Mouse (Mus musculus): Measurements from ENCODE around the gene Spz1.
"Not testable (repeated sequence)": the region's sequence is repeated elsewhere in the genome, so short reads cannot be mapped to it uniquely, and the experiment has no call there.

The Spz1 gene

GRCm38 (mm10) chr13:92576072-92576471 lies at the start of gene Spz1:
Gene Spz1 (minus strand): TSS chr13:92576172.
- no peak for DNase-seq (ENCODE audit: low spot score)

DNA sequence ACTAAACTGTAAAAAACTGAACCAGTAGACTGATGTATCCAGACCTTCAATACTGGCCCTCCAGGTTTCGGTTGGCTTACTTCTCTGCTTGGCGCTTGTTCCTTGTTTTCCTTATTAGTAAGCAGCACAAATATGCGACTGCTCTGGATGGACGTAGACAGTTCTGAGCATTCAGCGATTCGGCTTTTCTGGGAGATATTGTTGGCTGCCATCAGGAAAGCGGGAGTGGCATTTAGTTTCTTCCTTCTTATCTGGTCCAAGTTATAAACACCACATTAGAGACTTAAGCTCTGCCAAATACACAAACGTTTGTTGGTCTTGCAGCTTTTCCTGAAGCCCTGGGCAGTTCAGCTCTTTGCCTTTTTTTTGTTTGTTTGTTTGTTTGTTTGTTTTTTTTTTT lies 40.5 kb upstream of the Spz1 start:
- DNase-seq (ENCODE audit: low spot score) = peak; percentile 2

DNA sequence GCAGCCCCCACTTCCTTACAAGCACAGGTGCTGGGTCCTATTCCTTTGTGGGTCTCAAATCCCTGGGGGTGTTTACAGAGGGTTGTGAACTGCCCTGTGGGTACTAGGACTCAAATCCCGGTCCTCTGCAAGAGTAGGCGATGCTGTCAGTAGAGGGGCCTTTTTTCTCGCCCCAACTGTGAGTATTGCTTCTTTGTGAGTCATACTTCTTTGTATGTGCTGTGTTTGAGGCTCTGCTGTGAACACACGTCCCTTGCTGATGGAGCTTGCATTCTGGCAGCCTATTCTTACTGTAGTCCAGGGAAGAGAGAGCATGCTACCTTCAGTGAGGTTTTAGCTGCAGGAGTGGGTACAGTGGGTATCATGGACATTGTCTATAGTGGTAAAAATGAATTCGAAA lies 39.2 kb upstream of the Spz1 start:
- DNase-seq (ENCODE audit: low spot score) = peak; percentile 4

DNA sequence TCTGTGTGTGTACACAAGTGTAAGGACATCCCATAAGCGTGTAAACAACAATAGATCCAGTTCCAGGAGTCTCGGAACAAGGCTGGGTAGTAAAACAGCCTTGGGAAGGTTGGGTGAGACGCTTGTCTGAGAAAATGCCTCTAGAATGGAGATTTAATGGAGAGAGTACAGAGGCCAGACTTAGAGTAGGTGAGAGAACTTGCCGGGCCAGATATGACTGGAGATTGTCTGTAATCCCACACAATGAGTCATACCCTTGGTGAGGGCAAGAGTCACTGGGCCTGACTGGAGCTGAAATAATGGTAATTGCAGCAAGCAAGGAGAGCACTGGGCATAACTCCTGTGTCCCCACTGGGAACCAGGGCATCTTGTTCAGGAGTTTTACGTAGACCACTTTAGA lies 37.1 kb upstream of the Spz1 start:
- DNase-seq (ENCODE audit: low spot score) = peak; percentile 4

DNA sequence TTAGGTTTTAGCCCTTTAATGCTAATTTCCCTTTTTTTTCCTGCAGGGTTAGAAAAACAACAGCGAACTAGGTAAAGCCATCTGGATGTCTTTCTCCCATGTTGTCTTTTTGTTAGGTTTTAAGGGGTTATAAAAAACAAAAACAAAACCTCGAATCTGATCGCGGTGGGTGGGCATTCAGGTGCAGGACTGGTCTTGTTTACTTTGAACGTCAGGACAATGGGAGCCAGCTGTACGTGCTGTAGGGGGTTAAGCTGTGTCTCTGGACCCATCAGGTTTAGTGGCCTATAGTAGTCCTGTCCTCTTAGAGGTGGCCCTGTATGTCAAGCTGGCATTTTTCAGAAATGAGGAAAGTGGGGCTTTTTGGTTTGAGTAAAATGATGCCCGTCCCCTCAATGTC lies 35.9 kb upstream of the Spz1 start:
- peak; percentile 3 for DNase-seq (ENCODE audit: low spot score)

DNA sequence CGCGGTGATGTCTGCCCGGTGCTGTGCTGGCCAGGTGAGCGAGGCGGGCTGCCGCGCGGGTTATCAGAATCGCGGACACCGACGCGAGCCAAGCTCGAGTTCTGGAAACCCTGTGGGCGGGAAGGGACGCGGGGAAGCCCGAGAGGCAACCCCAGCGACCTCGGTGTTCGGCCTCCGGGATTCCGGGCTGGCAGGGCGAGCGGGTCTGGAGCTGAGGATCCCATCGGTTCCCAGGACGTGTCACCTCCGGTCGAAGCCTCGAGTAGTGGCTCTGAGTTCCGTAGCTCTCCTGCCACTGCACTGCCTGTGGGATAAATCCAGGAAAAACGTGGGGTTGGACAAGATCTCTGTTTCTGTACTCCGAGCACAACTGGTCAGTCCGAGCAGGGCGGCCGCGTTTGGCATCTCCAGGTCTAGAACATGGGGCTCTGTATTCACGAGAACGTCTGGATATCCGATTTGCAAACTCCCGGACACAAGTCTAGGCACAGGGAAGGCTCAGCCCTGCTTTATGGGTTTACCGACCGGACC lies 35.3 kb upstream of the Spz1 start:
- DNase-seq (ENCODE audit: low spot score) = peak; percentile 45

GRCm38 (mm10) chr13:92610311-92611221 lies 34.6 kb upstream of the Spz1 start, which contains the start of gene Serinc5:
Gene Serinc5 (plus strand): TSS chr13:92611091.
- peak; percentile 97 for DNase-seq (ENCODE audit: low spot score)

GRCm38 (mm10) chr13:92609486-92610310 lies 33.7 kb upstream of the Spz1 start:
- no peak for DNase-seq (ENCODE audit: low spot score)

GRCm38 (mm10) chr13:92605306-92605705 lies 29.3 kb upstream of the Spz1 start:
- DNase-seq (ENCODE audit: low spot score) = not testable (repeated sequence)

- no peak for DNase-seq (ENCODE audit: low spot score)
These were observed 19.5 kb upstream of the Spz1 start for GRCm38 (mm10) chr13:92595424-92595823.

DNA sequence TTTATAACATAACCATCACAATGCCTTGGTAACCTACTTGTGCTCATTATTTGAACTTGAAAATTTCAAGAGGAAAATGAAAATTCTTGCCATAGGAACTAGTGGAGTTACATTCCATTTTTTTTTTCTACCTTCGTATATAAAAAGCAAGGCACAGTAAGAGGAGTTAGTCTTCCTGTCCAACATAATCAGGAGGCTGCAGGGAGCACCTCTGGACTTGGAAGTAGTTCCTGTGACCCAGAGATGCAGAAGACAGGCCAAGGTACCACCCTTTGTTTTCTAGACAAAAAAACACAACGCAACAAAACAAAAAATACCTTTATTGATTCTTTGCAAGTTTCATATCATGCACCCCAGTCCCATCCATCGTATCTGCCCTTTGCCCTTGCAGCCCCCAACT lies 18.9 kb upstream of the Spz1 start:
- DNase-seq (ENCODE audit: low spot score) = no peak

DNA sequence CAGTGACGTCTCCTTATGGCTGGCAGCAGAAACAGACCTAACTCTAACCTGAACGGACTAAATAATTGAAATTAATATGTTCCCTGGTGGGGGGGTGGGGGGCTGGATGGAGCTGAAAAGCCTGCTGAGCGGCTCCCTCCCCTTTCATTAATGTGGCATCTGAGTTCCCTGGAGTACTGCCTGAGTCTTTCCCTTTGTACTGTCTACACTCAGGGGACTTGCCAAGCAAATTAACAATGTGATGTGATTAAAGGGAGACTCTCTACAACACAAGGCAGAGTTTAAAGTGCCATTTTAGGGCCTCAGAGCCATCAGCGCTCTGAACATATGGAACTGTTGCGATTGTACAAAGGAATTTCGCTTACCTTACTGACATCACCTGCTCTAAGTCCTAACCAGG lies 18.5 kb upstream of the Spz1 start:
- DNase-seq (ENCODE audit: low spot score) = no peak

GRCm38 (mm10) chr13:92593731-92594396 lies 17.9 kb upstream of the Spz1 start:
- no peak for DNase-seq (ENCODE audit: low spot score)

DNA sequence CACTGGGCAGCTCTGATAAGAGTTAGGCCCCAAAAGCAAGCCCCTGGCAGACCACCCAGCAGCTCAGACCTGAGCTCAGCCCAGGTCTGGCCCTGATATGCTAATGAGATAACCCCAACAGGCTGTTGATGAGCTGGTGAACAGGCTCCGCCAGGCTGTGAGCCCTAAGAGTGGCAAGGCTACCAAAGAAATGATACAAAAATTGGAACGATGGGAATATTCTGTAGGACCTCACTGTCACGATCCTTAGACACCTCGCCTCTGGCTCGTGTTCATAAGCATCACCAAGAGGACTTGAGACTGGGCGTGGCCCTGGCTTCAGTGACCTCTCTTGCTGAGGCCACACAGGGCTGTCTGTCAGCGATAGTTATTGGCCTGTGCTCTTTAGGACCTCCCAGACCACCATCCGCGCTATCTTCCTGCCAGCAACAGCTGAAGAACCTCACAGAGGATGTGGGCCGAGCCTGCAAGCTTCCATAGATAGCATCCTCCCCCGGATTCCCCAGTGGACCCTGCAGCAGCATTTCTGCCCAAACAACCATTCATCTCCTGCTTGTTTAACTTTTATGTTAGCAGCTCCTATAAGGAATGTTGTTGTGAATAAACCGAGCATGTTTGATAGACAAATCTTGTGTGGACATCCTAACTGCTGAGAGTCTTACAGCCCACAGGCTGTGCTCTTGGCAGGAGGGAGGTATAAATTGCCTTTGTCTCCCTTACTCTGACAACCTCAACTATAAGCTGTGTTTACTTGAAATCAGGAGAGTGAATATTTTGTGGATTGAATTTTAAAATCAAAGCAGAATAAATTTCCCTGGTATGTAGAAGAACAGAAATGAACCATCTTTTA lies 17.0 kb upstream of the Spz1 start:
- DNase-seq (ENCODE audit: low spot score) = no peak

GRCm38 (mm10) chr13:92592268-92592785 lies 16.4 kb upstream of the Spz1 start:
- no peak for DNase-seq (ENCODE audit: low spot score)

DNA sequence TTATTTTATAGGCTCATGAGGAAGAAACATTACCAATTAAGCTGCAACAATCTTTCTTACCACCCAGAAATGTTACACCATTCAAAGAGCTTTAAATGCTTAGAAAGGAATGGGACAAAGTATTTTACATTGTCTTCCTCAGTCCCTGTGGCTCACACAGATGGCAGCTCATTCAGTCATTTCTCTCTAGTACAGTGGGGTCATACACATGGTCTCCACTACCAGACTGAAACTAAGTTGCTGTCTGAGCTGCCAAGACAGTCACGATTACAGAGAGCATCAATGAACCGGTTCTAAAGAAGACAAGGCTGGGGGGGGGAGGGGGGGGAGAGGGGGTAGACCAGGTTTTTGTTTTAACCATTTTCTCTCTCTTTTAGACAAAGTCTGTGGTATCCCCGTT lies 15.3 kb upstream of the Spz1 start:
- no peak for DNase-seq (ENCODE audit: low spot score)

- DNase-seq (ENCODE audit: low spot score) = no peak
These were observed 13.3 kb upstream of the Spz1 start for GRCm38 (mm10) chr13:92589255-92589654.

DNA sequence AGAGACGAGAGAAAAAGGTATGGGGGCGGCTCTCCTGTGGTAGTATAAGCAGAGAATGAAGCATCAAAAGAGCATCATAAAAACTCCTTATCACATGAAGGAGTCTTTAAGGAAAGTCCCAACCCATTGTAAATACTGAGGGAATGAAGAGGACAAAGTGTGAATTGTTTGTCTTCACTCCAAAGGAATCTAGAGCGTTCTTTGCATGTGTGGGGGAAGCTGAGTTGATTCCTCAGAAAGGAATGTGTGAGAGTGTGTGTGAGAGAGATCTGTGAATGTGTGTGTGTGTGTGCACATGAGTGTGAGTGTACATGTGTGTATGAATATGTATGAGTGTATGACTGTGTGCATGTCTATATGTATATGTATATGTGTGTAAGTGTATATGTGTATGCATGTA lies 12.7 kb upstream of the Spz1 start:
- DNase-seq (ENCODE audit: low spot score) = no peak

- DNase-seq (ENCODE audit: low spot score) = no peak
These were observed 8.2 kb upstream of the Spz1 start for GRCm38 (mm10) chr13:92584094-92584717.

- peak; percentile 78 for DNase-seq (ENCODE audit: low spot score)
These were observed 4.5 kb upstream of the Spz1 start for GRCm38 (mm10) chr13:92580220-92581043.

All from layer of hippocampus, adult 11-12 months (tissue).